Mouse (Mus musculus) erythroblast, embryonic 14.5 days (primary cell): Measurements from ENCODE around the gene Nucks1.

Source experiments
- GATA1 ChIP-seq: IDR thresholded peaks from 2 replicates; pipeline ENCODE4 v1.6.1; 2012; ENCODE audit warnings: low read length, inconsistent platforms, mixed read lengths
- TAL1 ChIP-seq: IDR thresholded peaks from 3 replicates; pipeline ENCODE4 v1.6.1; 2012; ENCODE audit warnings: low read length, inconsistent platforms, mixed read lengths

DNA sequence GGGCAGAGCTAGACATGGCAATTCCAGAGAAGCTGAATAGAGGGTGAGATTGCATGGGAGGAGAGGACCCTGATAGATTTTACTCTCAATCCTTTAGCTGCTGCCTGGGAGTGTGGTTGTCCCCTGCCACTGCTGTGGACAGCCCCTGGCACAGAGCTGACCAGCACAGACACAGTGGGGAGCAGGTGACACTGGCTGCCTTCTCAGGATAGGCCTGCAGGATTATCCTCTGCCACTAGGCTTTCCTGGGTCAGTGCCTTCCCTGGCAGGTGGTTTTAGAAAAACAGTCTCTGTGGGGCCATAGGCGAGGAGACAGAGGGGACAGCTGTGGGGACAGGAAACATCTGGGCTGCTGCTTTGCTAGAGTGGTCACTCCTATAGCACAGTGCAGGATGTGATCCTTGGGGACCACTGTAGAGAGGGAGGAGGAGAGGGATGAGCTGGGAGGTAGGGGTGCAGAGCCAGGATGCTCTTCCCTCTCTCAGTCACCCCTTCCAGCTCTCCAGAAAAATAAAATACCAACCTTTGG lies 37.7 kb downstream of the Nucks1 start:
- TF ChIP-seq GATA1 (no peak), TAL1 (no peak)
